Mouse (Mus musculus) MEL (cell line): ENCODE measurements around the gene Napsa. TPM values are rescaled to one million over a fixed set of nuclear protein-coding genes. Genes with fewer than 3 reads are reported as not detected.

Experiments used
- DNase-seq: peaks from one replicate; pipeline ENCODE4 v3.0.0; 2011; ENCODE audit warnings: low read depth, low spot score
- H3K27ac ChIP-seq: 2 replicates; pipeline ENCODE4 v1.5.1; 2012; ENCODE audit warnings: low read depth, mild to moderate bottlenecking, control low read depth, low read length, moderate library complexity; ENCODE audit not compliant: control insufficient read depth
- H3K27me3 ChIP-seq, 2 experiments: fragments of 150-350 bp in 1 of 2; sonication (generic) in 1 of 2; 2 replicates each; pipeline ENCODE4 v1.6.1; 2012; ENCODE audit warnings: low read length in 2 of 2, mild to moderate bottlenecking in 2 of 2, improper control_type of control experiment in 1 of 2, moderate library complexity in 1 of 2; ENCODE audit not compliant: insufficient read depth in 2 of 2, control insufficient read depth in 1 of 2
- H3K36me3 ChIP-seq, 2 experiments: 2 replicates each; pipeline ENCODE4 v1.6.1; 2012 to 2014; ENCODE audit warnings: low read length in 2 of 2, improper control_type of control experiment in 1 of 2, inconsistent platforms in 1 of 2, mild to moderate bottlenecking in 1 of 2; ENCODE audit not compliant: insufficient read depth in 2 of 2, control insufficient read depth in 1 of 2
- H3K4me1 ChIP-seq, 2 experiments: fragments of 150-350 bp in 1 of 2; sonication (generic) in 1 of 2; 2 replicates each; pipeline ENCODE4 v1.6.1; 2012; ENCODE audit warnings: low read length in 2 of 2, improper control_type of control experiment in 1 of 2, mild to moderate bottlenecking in 1 of 2; ENCODE audit not compliant: insufficient read depth in 2 of 2, control insufficient read depth in 1 of 2
- H3K4me3 ChIP-seq, 2 experiments: fragments of 150-350 bp in 1 of 2; sonication (generic) in 1 of 2; 2 replicates each; pipeline ENCODE4 v1.5.1; 2012; ENCODE audit warnings: low read depth in 2 of 2, low read length in 2 of 2, mild to moderate bottlenecking in 2 of 2, moderate library complexity in 2 of 2, control low read depth in 1 of 2, improper control_type of control experiment in 1 of 2; ENCODE audit not compliant: control insufficient read depth in 1 of 2, insufficient read depth in 1 of 2
- H3K79me2 ChIP-seq: 2 replicates; pipeline ENCODE4 v1.6.1; 2012; ENCODE audit warnings: mild to moderate bottlenecking, low read length, moderate library complexity; ENCODE audit not compliant: control insufficient read depth, poor library complexity, insufficient read depth
- H3K9ac ChIP-seq: 2 replicates; pipeline ENCODE4 v1.6.1; 2012; ENCODE audit warnings: low read depth, mild to moderate bottlenecking, control low read depth, low read length, moderate library complexity; ENCODE audit not compliant: control insufficient read depth, poor library complexity, severe bottlenecking
- H3K9me3 ChIP-seq: fragments of 150-350 bp; sonication (generic); replicated peaks from 2 replicates; pipeline ENCODE4 v1.6.1; 2012; ENCODE audit warnings: mild to moderate bottlenecking, low read length, improper control_type of control experiment, moderate library complexity; ENCODE audit not compliant: insufficient read depth
- CHD2 ChIP-seq: IDR thresholded peaks from 2 replicates; pipeline ENCODE4 v1.6.1; 2011; ENCODE audit warnings: low read length, improper control_type of control experiment
- HCFC1 ChIP-seq: IDR thresholded peaks from 2 replicates; pipeline ENCODE4 v1.6.1; 2012; ENCODE audit warnings: low read depth, mild to moderate bottlenecking, inconsistent platforms, low read length, improper control_type of control experiment, moderate library complexity
- MAFK ChIP-seq: IDR thresholded peaks from 2 replicates; pipeline ENCODE4 v1.6.1; 2011; ENCODE audit warnings: low read depth, mild to moderate bottlenecking, low read length, improper control_type of control experiment, borderline replicate concordance
- MAX ChIP-seq: IDR thresholded peaks from 2 replicates; pipeline ENCODE4 v1.6.1; 2011; ENCODE audit warnings: low read length, improper control_type of control experiment
- MAZ ChIP-seq: IDR thresholded peaks from 2 replicates; pipeline ENCODE4 v1.6.1; 2012; ENCODE audit warnings: low read depth, mild to moderate bottlenecking, inconsistent platforms, low read length, improper control_type of control experiment
- MYB ChIP-seq: IDR thresholded peaks from 2 replicates; pipeline ENCODE4 v1.6.1; 2011; ENCODE audit warnings: mild to moderate bottlenecking, low read depth, low read length, improper control_type of control experiment
- POLR2A ChIP-seq, 2 experiments: IDR thresholded peaks; 2 replicates each; pipeline ENCODE4 v1.6.1; 2011 to 2012; ENCODE audit warnings: low read length in 2 of 2, mild to moderate bottlenecking in 2 of 2, control low read depth in 1 of 2, improper control_type of control experiment in 1 of 2, low read depth in 1 of 2, moderate library complexity in 1 of 2; ENCODE audit not compliant: control insufficient read depth in 1 of 2, insufficient read depth in 1 of 2, poor library complexity in 1 of 2
- RCOR1 ChIP-seq: IDR thresholded peaks from 2 replicates; pipeline ENCODE4 v1.6.1; 2012; ENCODE audit warnings: low read depth, mild to moderate bottlenecking, inconsistent platforms, low read length, improper control_type of control experiment
- TBP ChIP-seq: IDR thresholded peaks from 2 replicates; pipeline ENCODE4 v1.8.0; 2011; ENCODE audit warnings: low read depth, low read length, improper control_type of control experiment
- TCF12 ChIP-seq: IDR thresholded peaks from 2 replicates; pipeline ENCODE4 v1.6.1; 2014; ENCODE audit warnings: low read depth, mild to moderate bottlenecking, inconsistent platforms, low read length, improper control_type of control experiment, moderate library complexity
- USF1 ChIP-seq: IDR thresholded peaks from 2 replicates; pipeline ENCODE4 v1.6.1; 2014; ENCODE audit warnings: low read depth, mild to moderate bottlenecking, inconsistent platforms, low read length, improper control_type of control experiment, moderate library complexity
- USF2 ChIP-seq, 2 experiments: IDR thresholded peaks; 2 replicates each; pipeline ENCODE4 v1.6.1; 2011 to 2012; ENCODE audit warnings: improper control_type of control experiment in 2 of 2, low read length in 2 of 2, borderline replicate concordance in 1 of 2, inconsistent platforms in 1 of 2, low read depth in 1 of 2, mild to moderate bottlenecking in 1 of 2; ENCODE audit not compliant: insufficient read depth in 1 of 2
- ZKSCAN1 ChIP-seq: IDR thresholded peaks from 2 replicates; pipeline ENCODE4 v1.6.1; 2012; ENCODE audit warnings: low read depth, mild to moderate bottlenecking, inconsistent platforms, low read length, improper control_type of control experiment, moderate library complexity
- polyA plus RNA-seq, 2 experiments: library from polyadenylated mRNA; stranded (reverse) in 1 of 2; unstranded in 1 of 2; fragments of >175 nt in 1 of 2; fragments of >200 nt in 1 of 2; gene quantifications; 2 replicates each; pipeline versions ENCODE4 v1.2.1 to v1.2.4; 2012; ENCODE audit warnings: low replicate concordance in 2 of 2, low read depth in 1 of 2; ENCODE audit not compliant: insufficient read length in 2 of 2, insufficient read depth in 1 of 2, missing spikeins in 1 of 2
- total RNA-seq: library from RNA; depleted of rRNA; stranded (reverse); fragments of 300-350 nt; gene quantifications from 2 replicates; pipeline ENCODE4 v1.2.3, GENCODE M21; 2012

Napsa gene
- total and polyA plus RNA-seq, 3 experiments = 0.33 TPM; not detected in 2

DNA sequence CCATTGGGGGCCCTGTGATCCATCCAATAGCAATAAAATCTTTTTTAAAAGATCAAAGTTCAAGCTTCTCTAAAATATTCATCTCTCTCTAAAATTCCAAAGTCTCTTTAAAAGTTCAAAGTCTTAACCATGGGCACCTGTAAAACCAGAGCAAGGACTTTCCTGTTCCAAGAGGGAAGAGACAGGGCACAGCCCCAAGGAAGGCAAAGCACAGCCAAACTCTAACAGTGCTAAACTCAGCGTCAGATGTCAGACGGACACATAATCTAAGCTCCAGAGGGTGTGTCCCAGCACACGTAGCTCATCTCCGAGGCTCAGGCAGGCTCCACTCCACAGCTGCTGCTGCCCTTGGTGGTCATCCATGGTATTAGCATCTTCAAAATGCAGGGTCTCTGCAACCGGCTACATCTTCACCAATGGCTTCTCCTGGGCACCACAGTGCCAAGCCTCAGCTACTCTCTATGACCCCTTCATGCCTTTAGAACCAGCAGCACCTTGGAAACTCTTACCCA, 4.2 kb downstream of the Napsa start:
- no peaks in the 10 kb centered on the region for H3K36me3 ChIP-seq
- H3K9me3 ChIP-seq = no peaks in the 10 kb centered on the region
- TF ChIP-seq TCF12 (no peak), POLR2A (IDR thresholded peaks at IDR 0.05; ENCODE audit: control insufficient read depth in 1 of 2, insufficient read depth in 1 of 2, low read depth in 1 of 2, low read length in 2 of 2, poor library complexity in 1 of 2) (no peak), USF2 (IDR thresholded peaks at IDR 0.05; ENCODE audit: borderline replicate concordance in 1 of 2, insufficient read depth in 1 of 2, low read depth in 1 of 2, low read length in 2 of 2) (no peak), HCFC1 (no peak), ZKSCAN1 (no peak)
- no peak overlapping the region for H3K4me3 ChIP-seq
- 0 out of 4 replicates have a peak, but pooled peaks cover 0 to under 1% of the 10 kb centered on the region in 2 experiments for H3K4me1 ChIP-seq
- no peak overlapping the region for H3K9ac ChIP-seq
- H3K27ac ChIP-seq = no peak overlapping the region
- no peak for DNase-seq
- H3K79me2 ChIP-seq = no peaks in the 10 kb centered on the region
- H3K27me3 ChIP-seq = no peaks in the 10 kb centered on the region

DNA sequence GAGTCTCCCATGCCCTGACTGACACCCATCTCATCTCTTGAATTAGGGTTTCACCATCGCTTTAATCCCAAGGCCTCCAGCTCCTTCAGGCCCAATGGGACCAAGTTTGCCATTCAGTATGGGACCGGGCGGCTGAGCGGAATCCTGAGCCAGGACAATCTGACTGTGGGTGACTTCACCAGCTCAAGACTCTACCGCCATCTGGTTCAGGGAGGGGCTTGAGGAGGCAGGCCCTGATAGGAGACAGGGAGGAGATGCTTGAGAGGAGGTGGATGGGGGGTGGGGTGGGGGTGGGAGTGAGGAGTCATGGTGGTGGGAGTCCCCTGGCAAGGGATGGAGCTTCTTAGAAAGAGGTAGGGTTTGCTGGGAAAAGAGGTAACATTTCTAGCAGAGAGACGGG, 9.5 kb downstream of the Napsa start:
- no peak overlapping the region for H3K27ac ChIP-seq
- no peak overlapping the region for H3K4me3 ChIP-seq
- H3K27me3 ChIP-seq = no peaks in the 10 kb centered on the region
- H3K4me1 ChIP-seq = 0 out of 4 replicates have a peak, but pooled peaks cover 0 to 3% of the 10 kb centered on the region in 2 experiments
- DNase-seq = no peak
- no peak overlapping the region for H3K9ac ChIP-seq
- TF ChIP-seq MAX (no peak), MAZ (no peak), RCOR1 (no peak), MAFK (no peak)
- TF ChIP-seq, all 39 proteins: peak for 0
- Histone ChIP-seq H3K36me3 (no peaks in the 10 kb centered on the region), H3K79me2 (no peaks in the 10 kb centered on the region), H3K9me3 (no peaks in the 10 kb centered on the region)

DNA sequence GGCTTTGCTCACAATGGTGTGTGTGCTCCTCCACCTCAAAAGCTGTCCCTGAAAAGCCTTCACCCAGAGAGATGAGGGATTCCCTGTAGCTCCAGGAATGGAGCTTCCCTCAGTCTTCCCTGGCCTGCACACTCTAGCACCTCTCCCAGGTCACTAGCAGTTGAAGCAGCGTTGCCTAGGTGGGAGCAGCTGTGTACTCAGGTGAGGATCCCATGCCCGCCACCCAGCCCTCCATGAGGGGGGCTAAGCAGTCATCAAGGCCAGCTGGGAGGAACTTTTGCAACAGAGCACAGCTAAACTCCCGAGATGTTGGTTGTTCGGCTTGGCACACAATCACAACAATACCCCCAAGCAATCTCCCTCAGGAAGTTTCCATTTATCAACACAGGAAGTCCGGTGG, 10.5 kb downstream of the Napsa start:
- H3K27ac ChIP-seq = no peak overlapping the region
- TF ChIP-seq TBP (no peak), MYB (no peak), USF1 (no peak), CHD2 (no peak)
- TF ChIP-seq, all 39 proteins: peak for 0
- no peak for DNase-seq
- H3K79me2 ChIP-seq = no peaks in the 10 kb centered on the region
- H3K9me3 ChIP-seq = no peaks in the 10 kb centered on the region
- no peak overlapping the region for H3K9ac ChIP-seq
- no peak overlapping the region for H3K4me3 ChIP-seq
- H3K4me1 ChIP-seq = 0 out of 4 replicates have a peak, but pooled peaks cover 0 to 3% of the 10 kb centered on the region in 2 experiments
- no peaks in the 10 kb centered on the region for H3K27me3 ChIP-seq
- no peaks in the 10 kb centered on the region for H3K36me3 ChIP-seq
